21 mouse cellular contexts compared by ENCODE assay signal in genomic region chr16:31684771-31685170, GRCm38 (mm10). TPM values are rescaled to one million over a fixed set of nuclear protein-coding genes. Genes with fewer than 3 reads are reported as not detected.
A peak's percentile ranks its signal among the peaks of the same experiment; 100 is the strongest.
DNase-seq lines count a peak whose midpoint lies in the region; ATAC-seq and TF ChIP-seq lines count a peak whose summit lies in the region.
"Had no signal": no experiment of that assay in that cellular context is flagged by ENCODE, and none has a peak within 500 bp of the region (broad histone marks: within the 10 kb centered on the region; RNA-seq: fewer than 3 reads in every experiment).

No protein-coding gene starts in this region.

- 97% methylated on average over 4 of the region's 4 CpGs for WGBS in hindbrain, embryonic 11.5 days

- DNase-seq in layer of hippocampus, adult 2 months (ENCODE audit: low spot score in 2 of 2), result no peak
- DNase-seq in layer of hippocampus, postnatal 10 days (ENCODE audit: low spot score in 2 of 2), result no peak
- DNase-seq in 3T3-L1 (ENCODE audit: low read depth, low spot score) (peak; percentile 36), adipocyte (ENCODE audit: low spot score) (peak; percentile 51)
- peak; percentile 49 for DNase-seq in Muller cell, postnatal 12 days (ENCODE audit: inconsistent ontology term)
- no peak for DNase-seq in hindbrain, embryonic 11.5 days (ENCODE audit: low spot score)
- DNase-seq in gastrocnemius, adult 2 months, result no peak
- DNase-seq: B cell, adult 2 months; cerebellum, adult 11-12 months; cerebellum, adult 2 months; cerebellum, adult 9-10 months; forebrain, postnatal 0 days had no signal

- no peak overlapping the region for H3K4me3 ChIP-seq in layer of hippocampus, adult 2 months
- no peak overlapping the region for H3K4me3 ChIP-seq in hindbrain, embryonic 11.5 days (ENCODE audit: low read depth, low read length)
- no peak overlapping the region for H3K4me3 ChIP-seq in gastrocnemius, adult 2 months
- H3K4me3 ChIP-seq: embryonic facial prominence, embryonic 10.5 days; embryonic facial prominence, embryonic 12.5 days; forebrain, embryonic 13.5 days; forebrain, embryonic 15.5 days had no signal

- H3K9ac ChIP-seq in hindbrain, embryonic 11.5 days (ENCODE audit: low read depth, low read length), result no peak overlapping the region
- H3K9ac ChIP-seq: embryonic facial prominence, embryonic 12.5 days; forebrain, embryonic 13.5 days; forebrain, embryonic 15.5 days; forebrain, postnatal 0 days had no signal

- ATAC-seq in hindbrain, embryonic 11.5 days (ENCODE audit: low FRiP score), result no peak
- ATAC-seq: activated CD4-positive, CD25-positive, alpha-beta regulatory T cell, adult 4 months; CD4-positive, CD25-positive, alpha-beta regulatory T cell, adult 4 months; forebrain, embryonic 13.5 days; forebrain, embryonic 15.5 days; forebrain, postnatal 0 days; Patski had no signal

- peak overlapping the region; percentile 28; the same call in 1 of the 2 replicates for H3K27ac ChIP-seq in layer of hippocampus, adult 2 months
- no peak overlapping the region for H3K27ac ChIP-seq in hindbrain, embryonic 11.5 days (ENCODE audit: low read depth, low read length)
- no peak overlapping the region for H3K27ac ChIP-seq in gastrocnemius, adult 2 months
- H3K27ac ChIP-seq: embryonic facial prominence, embryonic 10.5 days; embryonic facial prominence, embryonic 12.5 days; forebrain, embryonic 13.5 days; forebrain, embryonic 15.5 days had no signal

- TF ChIP-seq CTCF in layer of hippocampus, adult 2 months (conservative IDR thresholded peaks at IDR 0.05), result no peak
- TF ChIP-seq CTCF in gastrocnemius, adult 2 months (IDR thresholded peaks at IDR 0.05), result no peak

- intact Hi-C loops in gastrocnemius, adult 2 months (cut with DNase I), result no loop called here

- no peaks in the 10 kb centered on the region for H3K36me3 ChIP-seq in hindbrain, embryonic 11.5 days (ENCODE audit: control insufficient read depth, insufficient read depth, low read length)

- H3K4me1 ChIP-seq in hindbrain, embryonic 11.5 days (replicated peaks; ENCODE audit: control insufficient read depth, insufficient read depth, low read length), result no peaks in the 10 kb centered on the region
- H3K4me1 ChIP-seq: embryonic facial prominence, embryonic 10.5 days; embryonic facial prominence, embryonic 12.5 days; forebrain, embryonic 15.5 days had no signal

- H3K9me3 ChIP-seq in hindbrain, embryonic 11.5 days (ENCODE audit: control insufficient read depth, low read length), result no peaks in the 10 kb centered on the region
- H3K9me3 ChIP-seq: embryonic facial prominence, embryonic 10.5 days; embryonic facial prominence, embryonic 12.5 days; forebrain, embryonic 13.5 days; forebrain, embryonic 15.5 days; G1E had no signal

- no peak overlapping the region for H3K4me2 ChIP-seq in hindbrain, embryonic 11.5 days (replicated peaks; ENCODE audit: low read depth, low read length)
- H3K4me2 ChIP-seq: embryonic facial prominence, embryonic 12.5 days; forebrain, embryonic 13.5 days; forebrain, embryonic 15.5 days had no signal

- H3K27me3 ChIP-seq in hindbrain, embryonic 11.5 days (ENCODE audit: control insufficient read depth, insufficient read depth, low read length), result no peaks in the 10 kb centered on the region
- H3K27me3 ChIP-seq: CH12.LX; embryonic facial prominence, embryonic 12.5 days; forebrain, embryonic 13.5 days; forebrain, embryonic 15.5 days; Patski had no signal

RNA-seq across cellular contexts. Expression of gene Dlg1, which starts 21.5 kb away (rescaled TPM):
- total RNA-seq in layer of hippocampus, adult 2 months (2021), result 10 to 100 TPM; 86.2 to 86.4 TPM
- 10 to 100 TPM; 49.9 to 59.7 TPM for total RNA-seq in layer of hippocampus, postnatal 10 days (2021)
- 20.6 and 26.4 TPM in 2 replicates for polyA plus RNA-seq in hindbrain, embryonic 11.5 days (2014; fragmentation: Nextera tagmentation; extraction: Ambion mirVana)
- total RNA-seq in gastrocnemius, adult 2 months (2021), result 10 to 100 TPM; 58.7 to 60.8 TPM

Comparison
In these comparisons a context has a peak if more than half of its experiments do, and no peak if none do; other contexts are left out.
1. DNase-seq: peak in 3T3-L1 (single experiment), Muller cell, postnatal 12 days (single experiment) and adipocyte (single experiment); none in layer of hippocampus, adult 2 months (0 of 2), layer of hippocampus, postnatal 10 days (0 of 2), hindbrain, embryonic 11.5 days (single experiment) and gastrocnemius, adult 2 months (single experiment).